Mouse (Mus musculus): ENCODE measurements around the gene Git1.

DNA sequence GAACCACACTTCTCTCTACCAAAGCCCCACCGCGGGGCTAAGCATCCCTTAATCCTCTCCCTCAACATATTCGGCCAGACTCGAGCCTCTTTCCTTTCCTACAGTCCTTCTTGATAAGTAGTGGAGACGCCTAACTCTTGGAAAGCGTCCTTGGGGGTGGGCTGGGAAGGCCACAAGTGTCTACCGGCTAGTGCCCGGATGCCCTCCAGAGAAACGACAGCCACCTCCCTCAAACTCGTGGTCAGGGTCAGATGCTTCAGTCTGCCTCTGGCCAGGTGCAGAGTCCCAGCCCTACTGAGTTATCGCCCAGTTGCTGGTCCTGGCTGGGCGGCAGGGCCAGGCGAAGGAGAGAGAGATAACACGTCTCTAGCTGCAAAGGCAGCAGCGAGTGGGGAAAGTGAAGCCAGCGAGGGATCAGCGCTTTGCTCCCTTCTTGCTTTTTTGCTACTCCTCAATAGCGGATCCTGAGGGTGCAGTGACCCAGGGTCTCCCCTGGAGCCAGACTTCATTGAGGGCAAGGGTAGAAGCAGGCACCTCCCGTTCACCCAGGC, 21.0 kb downstream of the Git1 start:
- no peak for TF ChIP-seq EP300 (IDR thresholded peaks at IDR 0.05; ENCODE audit: insufficient read depth, low read depth, low read length)
- no peak for TF ChIP-seq CTCF (IDR thresholded peaks at IDR 0.05)
- no peak for TF ChIP-seq POLR2A (IDR thresholded peaks at IDR 0.05; ENCODE audit: insufficient read depth, low read depth, low read length)
